Mouse (Mus musculus): Measurements from ENCODE around the gene Map2. TPM values are rescaled to one million over a fixed set of nuclear protein-coding genes. Genes with fewer than 3 reads are reported as not detected.
A peak's percentile ranks its signal among the peaks of the same experiment; 100 is the strongest.

Map2 gene
- polyA plus RNA-seq, 1 experiment from 2014 or later = 339 TPM

- peak; percentile 64 for ATAC-seq (ENCODE audit: low FRiP score)
- WGBS = 44% methylated on average over 4 of the region's 4 CpGs
- Histone ChIP-seq H3K27ac (no peak overlapping the region), H3K4me3 (replicated peaks) (no peak overlapping the region), H3K36me3 (replicated peaks) (no peaks in the 10 kb centered on the region), H3K9me3 (no peaks in the 10 kb centered on the region), H3K27me3 (no peaks in the 10 kb centered on the region), H3K4me1 (peaks cover 7% of the 10 kb centered on the region), H3K9ac (no peak overlapping the region), H3K4me2 (no peak overlapping the region)
Observed at GRCm38 (mm10) chr1:66266231-66266924, 91.3 kb downstream of the Map2 start.

GRCm38 (mm10) chr1:66277663-66278062 is 102.6 kb downstream of the Map2 start:
- H3K36me3 ChIP-seq (replicated peaks) = 0 out of 2 replicates have a peak, but pooled peaks cover 4% of the 10 kb centered on the region
- peak; percentile 27; the same call in 1 of the 2 replicates for ATAC-seq (ENCODE audit: low FRiP score)
- no peak overlapping the region for H3K9ac ChIP-seq
- H3K27me3 ChIP-seq = no peaks in the 10 kb centered on the region
- WGBS = 90% methylated on average over 4 of the region's 5 CpGs
- no peak overlapping the region for H3K27ac ChIP-seq
- H3K4me3 ChIP-seq (replicated peaks) = no peak overlapping the region
- no peaks in the 10 kb centered on the region for H3K9me3 ChIP-seq
- H3K4me1 ChIP-seq = no peaks in the 10 kb centered on the region
- H3K4me2 ChIP-seq = no peak overlapping the region

- Histone ChIP-seq H3K4me3 (replicated peaks) (no peak overlapping the region), H3K4me1 (no peaks in the 10 kb centered on the region), H3K4me2 (no peak overlapping the region), H3K27ac (no peak overlapping the region), H3K36me3 (replicated peaks) (0 out of 2 replicates have a peak, but pooled peaks cover 4% of the 10 kb centered on the region), H3K9ac (no peak overlapping the region), H3K27me3 (no peaks in the 10 kb centered on the region), H3K9me3 (no peaks in the 10 kb centered on the region)
- ATAC-seq (ENCODE audit: low FRiP score) = no peak
- WGBS = 93% methylated on average over 4 of the region's 4 CpGs
Observed at GRCm38 (mm10) chr1:66279222-66280009, 104.3 kb downstream of the Map2 start.

GRCm38 (mm10) chr1:66280152-66280551 is 105.1 kb downstream of the Map2 start:
- H3K36me3 ChIP-seq (replicated peaks) = 0 out of 2 replicates have a peak, but pooled peaks cover 4% of the 10 kb centered on the region
- no peak overlapping the region for H3K4me2 ChIP-seq
- H3K9ac ChIP-seq = no peak overlapping the region
- WGBS = 96% methylated on average over 4 of the region's 4 CpGs
- no peak overlapping the region for H3K27ac ChIP-seq
- no peaks in the 10 kb centered on the region for H3K9me3 ChIP-seq
- no peak for ATAC-seq (ENCODE audit: low FRiP score)
- H3K4me3 ChIP-seq (replicated peaks) = no peak overlapping the region
- no peaks in the 10 kb centered on the region for H3K4me1 ChIP-seq
- H3K27me3 ChIP-seq = no peaks in the 10 kb centered on the region

GRCm38 (mm10) chr1:66282447-66282846 is 107.4 kb downstream of the Map2 start:
- Histone ChIP-seq H3K4me3 (replicated peaks) (no peak overlapping the region), H3K27me3 (no peaks in the 10 kb centered on the region), H3K4me2 (no peak overlapping the region), H3K27ac (no peak overlapping the region), H3K9me3 (no peaks in the 10 kb centered on the region), H3K9ac (no peak overlapping the region), H3K4me1 (no peaks in the 10 kb centered on the region), H3K36me3 (replicated peaks) (0 out of 2 replicates have a peak, but pooled peaks cover 4% of the 10 kb centered on the region)
- 82% methylated on average over 3 of the region's 3 CpGs for WGBS
- ATAC-seq (ENCODE audit: low FRiP score) = no peak

GRCm38 (mm10) chr1:66288987-66289386 is 113.9 kb downstream of the Map2 start:
- WGBS = 88% methylated on average over 4 of the region's 4 CpGs
- no peak overlapping the region for H3K9ac ChIP-seq
- no peak overlapping the region for H3K27ac ChIP-seq
- H3K9me3 ChIP-seq = no peaks in the 10 kb centered on the region
- H3K4me1 ChIP-seq = no peaks in the 10 kb centered on the region
- no peak for ATAC-seq (ENCODE audit: low FRiP score)
- no peaks in the 10 kb centered on the region for H3K27me3 ChIP-seq
- H3K4me3 ChIP-seq (replicated peaks) = no peak overlapping the region
- H3K36me3 ChIP-seq (replicated peaks) = no peaks in the 10 kb centered on the region
- H3K4me2 ChIP-seq = no peak overlapping the region

GRCm38 (mm10) chr1:66292121-66292881 is 117.2 kb downstream of the Map2 start:
- Histone ChIP-seq H3K4me1 (no peaks in the 10 kb centered on the region), H3K9ac (no peak overlapping the region), H3K9me3 (no peaks in the 10 kb centered on the region), H3K27ac (no peak overlapping the region), H3K4me2 (no peak overlapping the region), H3K27me3 (no peaks in the 10 kb centered on the region), H3K4me3 (replicated peaks) (no peak overlapping the region), H3K36me3 (replicated peaks) (no peaks in the 10 kb centered on the region)
- WGBS = 67% methylated on average over 3 of the region's 3 CpGs
- no peak for ATAC-seq (ENCODE audit: low FRiP score)

GRCm38 (mm10) chr1:66299376-66299775 is 124.3 kb downstream of the Map2 start:
- Histone ChIP-seq H3K9ac (no peak overlapping the region), H3K9me3 (no peaks in the 10 kb centered on the region), H3K27ac (no peak overlapping the region), H3K4me3 (replicated peaks) (no peak overlapping the region), H3K4me1 (no peaks in the 10 kb centered on the region), H3K27me3 (no peaks in the 10 kb centered on the region), H3K4me2 (no peak overlapping the region), H3K36me3 (replicated peaks) (no peaks in the 10 kb centered on the region)
- 86% methylated on average over 6 of the region's 6 CpGs for WGBS
- no peak for ATAC-seq (ENCODE audit: low FRiP score)

GRCm38 (mm10) chr1:66320378-66321135 is 145.5 kb downstream of the Map2 start:
- H3K4me3 ChIP-seq (replicated peaks) = no peak overlapping the region
- H3K27me3 ChIP-seq = no peaks in the 10 kb centered on the region
- WGBS = 45% methylated on average over 2 of the region's 2 CpGs
- peak overlapping the region; percentile 93 for H3K27ac ChIP-seq
- ATAC-seq (ENCODE audit: low FRiP score) = peak; percentile 80
- 0 out of 2 replicates have a peak overlapping the region, but pooled peaks have one; percentile 25 for H3K9ac ChIP-seq
- H3K9me3 ChIP-seq = no peaks in the 10 kb centered on the region
- 0 out of 2 replicates have a peak, but pooled peaks cover 3% of the 10 kb centered on the region for H3K36me3 ChIP-seq (replicated peaks)
- H3K4me2 ChIP-seq = peak overlapping the region; percentile 36
- peaks cover 35% of the 10 kb centered on the region for H3K4me1 ChIP-seq

GRCm38 (mm10) chr1:66321136-66321502 is 146.0 kb downstream of the Map2 start:
- WGBS = 5% methylated on average over 1 of the region's 1 CpGs
- peak; percentile 15 for ATAC-seq (ENCODE audit: low FRiP score)
- Histone ChIP-seq H3K27ac (peak overlapping the region; percentile 93), H3K27me3 (no peaks in the 10 kb centered on the region), H3K9ac (no peak overlapping the region), H3K36me3 (replicated peaks) (0 out of 2 replicates have a peak, but pooled peaks cover 3% of the 10 kb centered on the region), H3K4me3 (replicated peaks) (no peak overlapping the region), H3K4me2 (peak overlapping the region; percentile 36), H3K9me3 (no peaks in the 10 kb centered on the region), H3K4me1 (peaks cover 37% of the 10 kb centered on the region)

- Histone ChIP-seq H3K27me3 (no peaks in the 10 kb centered on the region), H3K36me3 (replicated peaks) (0 out of 2 replicates have a peak, but pooled peaks cover 3% of the 10 kb centered on the region), H3K9me3 (no peaks in the 10 kb centered on the region), H3K4me3 (replicated peaks) (peak overlapping the region; percentile 34), H3K27ac (peak overlapping the region; percentile 97), H3K4me1 (peaks cover 39% of the 10 kb centered on the region), H3K9ac (peak overlapping the region; percentile 62), H3K4me2 (peak overlapping the region; percentile 54)
- peak; percentile 77 for ATAC-seq (ENCODE audit: low FRiP score)
- WGBS = 17% methylated on average over 15 of the region's 15 CpGs
Observed at GRCm38 (mm10) chr1:66321631-66322142, 146.6 kb downstream of the Map2 start.
